Mouse (Mus musculus) kidney, postnatal 0 days (tissue): ENCODE results near the gene Npy4r. TPM values are rescaled to one million over a fixed set of nuclear protein-coding genes. Genes with fewer than 3 reads are reported as not detected.

Experiments used
- ATAC-seq: fragments of 200-750 bp; cut with Nextera tagmentation; replicated peaks from 2 replicates; pipeline ENCODE4 v1.8.0; 2017; ENCODE audit warnings: low read depth, moderate number of reproducible peaks, moderate TSS enrichment, moderate library complexity; ENCODE audit not compliant: low FRiP score
- DNase-seq: peaks from one replicate; pipeline ENCODE4 v3.0.0-alpha.2; 2016; ENCODE audit warnings: low spot score
- H3K27ac ChIP-seq: fragments of 300-500 bp; sonication (generic); 2 replicates; pipeline ENCODE4 v1.5.1; 2014; ENCODE audit warnings: mild to moderate bottlenecking
- H3K27me3 ChIP-seq: fragments of 300-500 bp; sonication (generic); 2 replicates; pipeline ENCODE4 v1.6.1; 2014; ENCODE audit warnings: low read length, mixed read lengths; ENCODE audit not compliant: insufficient read depth
- H3K36me3 ChIP-seq: fragments of 300-500 bp; sonication (generic); 2 replicates; pipeline ENCODE4 v1.6.1; 2014; ENCODE audit warnings: low read length, mixed read lengths; ENCODE audit not compliant: insufficient read depth
- H3K4me1 ChIP-seq: fragments of 300-500 bp; sonication (generic); replicated peaks from 2 replicates; pipeline ENCODE4 v1.6.1; 2014; ENCODE audit warnings: antibody characterized with exemption, low read length, mixed read lengths; ENCODE audit not compliant: insufficient read depth
- H3K4me2 ChIP-seq: fragments of 300-500 bp; sonication (generic); 2 replicates; pipeline ENCODE4 v1.6.1; 2014; ENCODE audit warnings: mild to moderate bottlenecking, low read length, moderate library complexity, mixed read lengths
- H3K4me3 ChIP-seq: fragments of 300-500 bp; sonication (generic); replicated peaks from 2 replicates; pipeline ENCODE4 v1.5.1; 2014; ENCODE audit warnings: low read depth, low read length
- H3K9ac ChIP-seq: fragments of 300-500 bp; sonication (generic); 2 replicates; pipeline ENCODE4 v1.6.1; 2014; ENCODE audit warnings: low read depth, low read length
- H3K9me3 ChIP-seq: fragments of 300-500 bp; sonication (generic); replicated peaks from 2 replicates; pipeline ENCODE4 v1.6.1; 2016; ENCODE audit warnings: low read length, inconsistent platforms, mixed read lengths
- CTCF ChIP-seq: IDR thresholded peaks from 2 replicates; pipeline ENCODE4 v1.5.1; 2016; ENCODE audit warnings: antibody characterized with exemption, low read depth, mild to moderate bottlenecking, moderate library complexity
- WGBS: fragments of 180-500 bp; shearing (Covaris S2); extraction: QIAGEN DNeasy Blood & Tissue Kit; methylation state at CpG from one replicate; pipeline ENCODE4 v1.1.7; 2014; 5-methylcytosine and 5-hydroxymethylcytosine counted together
- polyA plus RNA-seq: library from polyadenylated mRNA; unstranded; fragments of >200 nt; fragmentation: Nextera tagmentation; extraction: Ambion mirVana; gene quantifications from 2 replicates; pipeline ENCODE4 v1.2.1, GENCODE M21; 2015

Npy4r gene
- polyA plus RNA-seq, 1 experiment from 2014 or later, result 0.09 TPM

- TF ChIP-seq CTCF, result peak; percentile 72
- no peak overlapping the region for H3K9ac ChIP-seq
Measured at GRCm38 (mm10) chr14:34106389-34107062, 45.8 kb downstream of the Npy4r start.

GRCm38 (mm10) chr14:34104892-34105291, 47.4 kb downstream of the Npy4r start:
- no peak overlapping the region for H3K9ac ChIP-seq
- ATAC-seq, result peak; percentile 36; the same call in 1 of the 2 replicates
- no peaks in the 10 kb centered on the region for H3K4me1 ChIP-seq
- H3K4me2 ChIP-seq, result no peak overlapping the region
- 19% methylated on average over 8 of the region's 8 CpGs for WGBS
- no peaks in the 10 kb centered on the region for H3K9me3 ChIP-seq
- no peaks in the 10 kb centered on the region for H3K27me3 ChIP-seq
- no peak overlapping the region for H3K27ac ChIP-seq
- DNase-seq, result peak; percentile 81
- H3K4me3 ChIP-seq, result no peak overlapping the region
- TF ChIP-seq CTCF, result peak; percentile 83
- H3K36me3 ChIP-seq, result no peaks in the 10 kb centered on the region

More at GRCm38 (mm10) chr14:34106389-34107062, 45.8 kb downstream of the Npy4r start:
- no peaks in the 10 kb centered on the region for H3K4me1 ChIP-seq
- H3K36me3 ChIP-seq, result no peaks in the 10 kb centered on the region
- no peaks in the 10 kb centered on the region for H3K27me3 ChIP-seq
- no peak overlapping the region for H3K4me2 ChIP-seq
- ATAC-seq, result peak; percentile 65; the same call in 1 of the 2 replicates
- no peak overlapping the region for H3K4me3 ChIP-seq
- H3K27ac ChIP-seq, result no peak overlapping the region
- peak; percentile 58 for DNase-seq
- WGBS, result 60% methylated on average over 12 of the region's 12 CpGs
- H3K9me3 ChIP-seq, result no peaks in the 10 kb centered on the region

- H3K27ac ChIP-seq, result no peak overlapping the region
- no peaks in the 10 kb centered on the region for H3K27me3 ChIP-seq
- no peaks in the 10 kb centered on the region for H3K9me3 ChIP-seq
- 77% methylated on average over 3 of the region's 3 CpGs for whole genome bisulfite sequencing
- no peak overlapping the region for H3K9ac ChIP-seq
- H3K36me3 ChIP-seq, result no peaks in the 10 kb centered on the region
- ATAC-seq (no peak), DNase-seq (no peak)
- no peak overlapping the region for H3K4me2 ChIP-seq
- H3K4me1 ChIP-seq, result no peaks in the 10 kb centered on the region
- TF ChIP-seq CTCF, result no peak
- no peak overlapping the region for H3K4me3 ChIP-seq
Measured at GRCm38 (mm10) chr14:34103855-34104254, 48.4 kb downstream of the Npy4r start.

- Histone ChIP-seq H3K4me3 (no peak within 1 kb of the TSS), H3K9me3 (no peaks in the 10 kb centered on the region), H3K36me3 (no peaks in the 10 kb centered on the region), H3K27me3 (no peaks in the 10 kb centered on the region), H3K27ac (no peak within 1 kb of the TSS), H3K4me1 (no peaks in the 10 kb centered on the region), H3K9ac (0 out of 2 replicates have a peak within 1 kb of the TSS, but pooled peaks have one; percentile 24), H3K4me2 (no peak within 1 kb of the TSS)
- ATAC-seq (no peak), DNase-seq (peak; percentile 72)
- WGBS, result 42% methylated on average over 5 of the region's 5 CpGs
- no peak for TF ChIP-seq CTCF
Measured at GRCm38 (mm10) chr14:34102601-34103000, 49.7 kb downstream of the Npy4r start, which contains the start of gene A630023A22Rik. Gene A630023A22Rik (minus strand): TSS chr14:34102754.

- no peak for DNase-seq
- no peak overlapping the region for H3K4me2 ChIP-seq
- H3K4me1 ChIP-seq, result no peaks in the 10 kb centered on the region
- no peak overlapping the region for H3K9ac ChIP-seq
- 80% methylated on average over 5 of the region's 5 CpGs for WGBS
- H3K27ac ChIP-seq, result no peak overlapping the region
- H3K4me3 ChIP-seq, result no peak overlapping the region
- H3K36me3 ChIP-seq, result no peaks in the 10 kb centered on the region
- no peak for TF ChIP-seq CTCF
- ATAC-seq, result no peak
- H3K27me3 ChIP-seq, result no peaks in the 10 kb centered on the region
- H3K9me3 ChIP-seq, result no peaks in the 10 kb centered on the region
Measured at GRCm38 (mm10) chr14:34096161-34096560, 56.1 kb downstream of the Npy4r start.

Other genes starting within 250 kb of the Npy4r start
- 2.6 and 3.1 TPM in 2 replicates for gene Gdf10, start 228.9 kb downstream of the Npy4r start, polyA plus RNA-seq
- not detected in 2 replicates for gene Gdf2, start 211.4 kb downstream of the Npy4r start, polyA plus RNA-seq
- gene Rbp3, start 198.5 kb downstream of the Npy4r start, polyA plus RNA-seq, result not detected in 2 replicates
- gene Zfp488, start 173.7 kb downstream of the Npy4r start, polyA plus RNA-seq, result not detected in 2 replicates
- not detected in 2 replicates for gene Gm30083, start 137.3 kb downstream of the Npy4r start, polyA plus RNA-seq
- gene Gm5460, start 135.7 kb downstream of the Npy4r start, polyA plus RNA-seq, result not detected in 2 replicates
- gene Antxrl, start 99.8 kb downstream of the Npy4r start, polyA plus RNA-seq, result not detected in 2 replicates
- 1.4 and 2.2 TPM in 2 replicates for gene Anxa8, start 66.5 kb downstream of the Npy4r start, polyA plus RNA-seq
- gene A630023A22Rik, start 49.7 kb downstream of the Npy4r start, polyA plus RNA-seq, result not detected in 2 replicates
- gene Gprin2, start 49.2 kb upstream of the Npy4r start, polyA plus RNA-seq, result 0.62 and 0.79 TPM in 2 replicates
- 0.76 and 0.80 TPM in 2 replicates for gene Syt15, start 67.1 kb upstream of the Npy4r start, polyA plus RNA-seq
- 11.5 and 11.8 TPM in 2 replicates for gene Shld2, start 158.0 kb upstream of the Npy4r start, polyA plus RNA-seq
- 160 and 161 TPM in 2 replicates for gene Glud1, start 158.2 kb upstream of the Npy4r start, polyA plus RNA-seq
- gene Fam25c, start 202.9 kb upstream of the Npy4r start, polyA plus RNA-seq, result 8.1 and 15.2 TPM in 2 replicates
- gene Sncg, start 222.3 kb upstream of the Npy4r start, polyA plus RNA-seq, result 5.3 and 5.5 TPM in 2 replicates
- gene Mmrn2, start 223.0 kb upstream of the Npy4r start, polyA plus RNA-seq, result 16.2 and 17.1 TPM in 2 replicates